27 mouse cellular contexts compared by ENCODE assay signal in the genomic region with DNA sequence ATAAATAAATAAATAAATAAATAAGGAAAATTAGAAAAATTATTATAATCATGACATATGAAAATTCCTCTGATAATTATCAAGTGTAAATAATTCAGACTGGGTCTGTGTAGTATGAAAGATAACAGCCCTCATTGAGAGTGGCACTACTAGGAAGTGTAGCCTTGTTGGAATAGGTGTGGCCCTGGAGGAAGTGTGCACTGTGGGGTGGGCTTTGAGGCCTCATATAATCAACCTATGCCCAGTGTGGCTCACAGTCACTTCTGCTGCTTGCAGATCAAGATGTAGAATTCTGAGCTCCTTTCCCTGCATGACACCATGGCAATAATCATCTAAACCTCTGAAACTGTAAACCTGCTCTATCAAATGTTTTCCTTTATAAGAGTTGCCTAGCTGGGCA. TPM values are rescaled to one million over a fixed set of nuclear protein-coding genes. Genes with fewer than 3 reads are reported as not detected.
DNase-seq lines count a peak whose midpoint lies in the region; ATAC-seq and TF ChIP-seq lines count a peak whose summit lies in the region.
"Had no signal": no experiment of that assay in that cellular context is flagged by ENCODE, and none has a peak within 500 bp of the region (broad histone marks: within the 10 kb centered on the region; RNA-seq: fewer than 3 reads in every experiment).

No protein-coding gene starts in this region.

- no peaks in the 10 kb centered on the region for H3K36me3 ChIP-seq in intestine, embryonic 15.5 days
- H3K36me3 ChIP-seq in intestine, postnatal 0 days (ENCODE audit: control insufficient read depth, insufficient read depth), result no peaks in the 10 kb centered on the region
- H3K36me3 ChIP-seq in midbrain, embryonic 11.5 days (ENCODE audit: control insufficient read depth, insufficient read depth, low read length), result no peaks in the 10 kb centered on the region
- no peaks in the 10 kb centered on the region for H3K36me3 ChIP-seq in midbrain, embryonic 14.5 days (ENCODE audit: control insufficient read depth, insufficient read depth, low read length)
- H3K36me3 ChIP-seq: embryonic facial prominence, embryonic 12.5 days; embryonic facial prominence, embryonic 15.5 days; forebrain, embryonic 12.5 days; forebrain, embryonic 15.5 days; heart, embryonic 10.5 days; heart, embryonic 13.5 days had no signal

- H3K27me3 ChIP-seq in intestine, embryonic 15.5 days (replicated peaks), result no peaks in the 10 kb centered on the region
- H3K27me3 ChIP-seq in intestine, postnatal 0 days (replicated peaks; ENCODE audit: control insufficient read depth, insufficient read depth, low read length), result no peaks in the 10 kb centered on the region
- H3K27me3 ChIP-seq in midbrain, embryonic 11.5 days (ENCODE audit: control insufficient read depth, insufficient read depth, low read length), result no peaks in the 10 kb centered on the region
- no peaks in the 10 kb centered on the region for H3K27me3 ChIP-seq in midbrain, embryonic 14.5 days (ENCODE audit: control insufficient read depth, insufficient read depth, low read length)
- H3K27me3 ChIP-seq: embryonic facial prominence, embryonic 12.5 days; embryonic facial prominence, embryonic 15.5 days; forebrain, embryonic 12.5 days; forebrain, embryonic 15.5 days; heart, embryonic 13.5 days had no signal

- no peak for TF ChIP-seq CTCF in intestine, postnatal 0 days (IDR thresholded peaks at IDR 0.05; ENCODE audit: low read depth)

- no peaks in the 10 kb centered on the region for H3K9me3 ChIP-seq in intestine, embryonic 15.5 days
- no peaks in the 10 kb centered on the region for H3K9me3 ChIP-seq in intestine, postnatal 0 days (ENCODE audit: control insufficient read depth)
- H3K9me3 ChIP-seq in midbrain, embryonic 11.5 days (ENCODE audit: control insufficient read depth, low read length), result no peaks in the 10 kb centered on the region
- no peaks in the 10 kb centered on the region for H3K9me3 ChIP-seq in midbrain, embryonic 14.5 days (ENCODE audit: control insufficient read depth, low read length)
- H3K9me3 ChIP-seq: embryonic facial prominence, embryonic 12.5 days; embryonic facial prominence, embryonic 15.5 days; forebrain, embryonic 12.5 days; forebrain, embryonic 15.5 days; heart, embryonic 10.5 days; heart, embryonic 13.5 days had no signal

- H3K4me1 ChIP-seq in intestine, embryonic 15.5 days (replicated peaks), result no peaks in the 10 kb centered on the region
- no peaks in the 10 kb centered on the region for H3K4me1 ChIP-seq in intestine, postnatal 0 days (replicated peaks; ENCODE audit: control insufficient read depth, insufficient read depth, low read length)
- H3K4me1 ChIP-seq in midbrain, embryonic 11.5 days (ENCODE audit: control insufficient read depth, insufficient read depth, low read length), result no peaks in the 10 kb centered on the region
- H3K4me1 ChIP-seq in midbrain, embryonic 14.5 days (ENCODE audit: control insufficient read depth, insufficient read depth, low read length), result no peaks in the 10 kb centered on the region
- H3K4me1 ChIP-seq: embryonic facial prominence, embryonic 12.5 days; embryonic facial prominence, embryonic 15.5 days; forebrain, embryonic 12.5 days; forebrain, embryonic 15.5 days had no signal

- peak; percentile 63 for ATAC-seq in intestine, embryonic 15.5 days
- ATAC-seq in intestine, postnatal 0 days, result no peak
- ATAC-seq in midbrain, embryonic 11.5 days (ENCODE audit: low FRiP score), result no peak
- no peak for ATAC-seq in midbrain, embryonic 14.5 days (ENCODE audit: low FRiP score, low TSS enrichment)
- 0 out of 2 replicates have a peak, but pooled peaks have one; percentile 26 for ATAC-seq in megakaryocyte progenitor cell, adult 5-6 weeks (replicated peaks; ENCODE audit: poor library complexity)
- ATAC-seq in activated CD4-positive, CD25-positive, alpha-beta regulatory T cell, adult 4 months, result no peak
- ATAC-seq: forebrain, embryonic 15.5 days; hindbrain, postnatal 0 days had no signal

- no peak overlapping the region for H3K27ac ChIP-seq in intestine, embryonic 15.5 days
- no peak overlapping the region for H3K27ac ChIP-seq in intestine, postnatal 0 days (ENCODE audit: low read depth, low read length)
- no peak overlapping the region for H3K27ac ChIP-seq in midbrain, embryonic 11.5 days (ENCODE audit: low read depth, low read length)
- no peak overlapping the region for H3K27ac ChIP-seq in midbrain, embryonic 14.5 days (replicated peaks; ENCODE audit: low read depth, low read length)
- H3K27ac ChIP-seq: embryonic facial prominence, embryonic 12.5 days; embryonic facial prominence, embryonic 15.5 days; forebrain, embryonic 12.5 days; forebrain, embryonic 15.5 days; heart, adult 2 months; heart, embryonic 10.5 days; heart, embryonic 13.5 days; hindbrain, embryonic 14.5 days; hindbrain, postnatal 0 days had no signal

- H3K4me2 ChIP-seq in intestine, embryonic 15.5 days (replicated peaks), result no peak overlapping the region
- H3K4me2 ChIP-seq in intestine, postnatal 0 days (replicated peaks; ENCODE audit: low read depth), result no peak overlapping the region
- no peak overlapping the region for H3K4me2 ChIP-seq in midbrain, embryonic 11.5 days
- H3K4me2 ChIP-seq in midbrain, embryonic 14.5 days (ENCODE audit: low read length), result no peak overlapping the region
- H3K4me2 ChIP-seq: embryonic facial prominence, embryonic 12.5 days; embryonic facial prominence, embryonic 15.5 days; forebrain, embryonic 12.5 days; forebrain, embryonic 15.5 days; heart, embryonic 13.5 days; hindbrain, embryonic 14.5 days had no signal

- DNase-seq in midbrain, embryonic 11.5 days (ENCODE audit: low spot score, missing footprints), result peak; percentile 64
- DNase-seq in midbrain, embryonic 14.5 days, result no peak
- no peak for DNase-seq in adrenal gland, postnatal 10 days
- DNase-seq: adrenal gland, adult 8-10 months; adrenal gland, postnatal 36 days; cerebellum, adult 18-20 months; cerebellum, adult 9-10 months; cerebellum, postnatal 14 days; gastrocnemius, postnatal 10 days; gastrocnemius, postnatal 36 days; heart, adult 2 months; heart, postnatal 14 days; heart, postnatal 4 days had no signal

- H3K9ac ChIP-seq in intestine, embryonic 15.5 days, result no peak overlapping the region
- H3K9ac ChIP-seq in intestine, postnatal 0 days (ENCODE audit: low read depth, low read length), result no peak overlapping the region
- no peak overlapping the region for H3K9ac ChIP-seq in midbrain, embryonic 11.5 days (ENCODE audit: low read length)
- H3K9ac ChIP-seq in midbrain, embryonic 14.5 days (replicated peaks; ENCODE audit: low read length), result no peak overlapping the region
- H3K9ac ChIP-seq: embryonic facial prominence, embryonic 12.5 days; embryonic facial prominence, embryonic 15.5 days; forebrain, embryonic 12.5 days; forebrain, embryonic 15.5 days; heart, embryonic 13.5 days; hindbrain, embryonic 14.5 days had no signal

- no peak overlapping the region for H3K4me3 ChIP-seq in intestine, embryonic 15.5 days (replicated peaks)
- H3K4me3 ChIP-seq in intestine, postnatal 0 days (ENCODE audit: low read depth, low read length), result no peak overlapping the region
- no peak overlapping the region for H3K4me3 ChIP-seq in midbrain, embryonic 11.5 days (ENCODE audit: low read depth, low read length)
- H3K4me3 ChIP-seq in midbrain, embryonic 14.5 days (replicated peaks; ENCODE audit: low read depth, low read length), result no peak overlapping the region
- H3K4me3 ChIP-seq: embryonic facial prominence, embryonic 12.5 days; embryonic facial prominence, embryonic 15.5 days; forebrain, embryonic 12.5 days; forebrain, embryonic 15.5 days; heart, adult 2 months; heart, embryonic 10.5 days; heart, embryonic 13.5 days had no signal

RNA-seq across cellular contexts. Expression of gene Nr6a1, which starts 24.6 kb away (rescaled TPM):
- 1.7 and 1.9 TPM in 2 replicates for polyA plus RNA-seq in intestine, embryonic 15.5 days (2015; fragmentation: Nextera tagmentation; extraction: Ambion mirVana)
- polyA plus RNA-seq in intestine, postnatal 0 days (2015; fragmentation: Nextera tagmentation; extraction: Ambion mirVana), result 1.6 and 1.7 TPM in 2 replicates
- polyA plus RNA-seq in midbrain, embryonic 11.5 days (2014; fragmentation: Nextera tagmentation; extraction: Ambion mirVana), result 4.4 and 5.2 TPM in 2 replicates
- 1.7 and 2.6 TPM in 2 replicates for polyA plus RNA-seq in midbrain, embryonic 14.5 days (2014; fragmentation: Nextera tagmentation; extraction: Ambion mirVana)
- 0.85 and 1.3 TPM in 2 replicates for total RNA-seq in megakaryocyte progenitor cell, adult 5-6 weeks (2015)
- total RNA-seq in megakaryocyte progenitor cell, adult 5-6 weeks (2017), result 1.4 and 2.7 TPM in 2 replicates
- polyA plus RNA-seq in activated CD4-positive, CD25-positive, alpha-beta regulatory T cell, adult 4 months (2017; shearing (Covaris generic)), result under 1 TPM; 0.37 to 0.40 TPM
- total RNA-seq in adrenal gland, postnatal 10 days (2021), result 1 to 10 TPM; 4.6 to 7.4 TPM

RNA-seq across cellular contexts. Expression of gene Olfml2a, which starts 28.9 kb away (rescaled TPM):
- polyA plus RNA-seq in intestine, embryonic 15.5 days (2015; fragmentation: Nextera tagmentation; extraction: Ambion mirVana), result 2.3 and 2.5 TPM in 2 replicates
- polyA plus RNA-seq in intestine, postnatal 0 days (2015; fragmentation: Nextera tagmentation; extraction: Ambion mirVana), result 1.2 and 1.5 TPM in 2 replicates
- polyA plus RNA-seq in midbrain, embryonic 11.5 days (2014; fragmentation: Nextera tagmentation; extraction: Ambion mirVana), result 1.9 and 2.2 TPM in 2 replicates
- 0.98 and 2.2 TPM in 2 replicates for polyA plus RNA-seq in midbrain, embryonic 14.5 days (2014; fragmentation: Nextera tagmentation; extraction: Ambion mirVana)
- total RNA-seq in megakaryocyte progenitor cell, adult 5-6 weeks (2015), result 0.17 TPM in 1 of 2 replicates, not detected in the other
- 0.03 TPM in 1 of 2 replicates, not detected in the other for total RNA-seq in megakaryocyte progenitor cell, adult 5-6 weeks (2017)
- polyA plus RNA-seq in activated CD4-positive, CD25-positive, alpha-beta regulatory T cell, adult 4 months (2017; shearing (Covaris generic)), result under 1 TPM in 1 of 2 experiments, not detected in 1; 0.16 TPM
- 10 to 100 TPM; 18.8 to 21.1 TPM for total RNA-seq in adrenal gland, postnatal 10 days (2021)
- total RNA-seq: common myeloid progenitor, adult 5-6 weeks; granulocyte monocyte progenitor cell, adult 5-6 weeks had no signal

Comparison
In these comparisons a context has a peak if more than half of its experiments do, and no peak if none do; other contexts are left out.
1. ATAC-seq: peak in intestine, embryonic 15.5 days (single experiment) and megakaryocyte progenitor cell, adult 5-6 weeks (single experiment); none in intestine, postnatal 0 days (single experiment), midbrain, embryonic 11.5 days (single experiment), midbrain, embryonic 14.5 days (single experiment) and activated CD4-positive, CD25-positive, alpha-beta regulatory T cell, adult 4 months (single experiment).